Mouse (Mus musculus) myocyte (in vitro differentiated cells): Measurements from ENCODE around the gene H1fnt. TPM values are rescaled to one million over a fixed set of nuclear protein-coding genes. Genes with fewer than 3 reads are reported as not detected.

Source experiments
- H3K27me3 ChIP-seq: one replicate; pipeline ENCODE4 v1.6.1; 2011; ENCODE audit not compliant: control insufficient read depth, insufficient read depth, insufficient read length
- H3K36me3 ChIP-seq: one replicate; pipeline ENCODE4 v1.6.1; 2011; ENCODE audit not compliant: control insufficient read depth, insufficient read depth
- H3K4me2 ChIP-seq: one replicate; pipeline ENCODE4 v1.6.1; 2011; ENCODE audit warnings: low read depth, control low read depth
- H3K4me3 ChIP-seq: one replicate; pipeline ENCODE4 v1.5.1; 2011; ENCODE audit warnings: mild to moderate bottlenecking, control low read depth, moderate library complexity
- H3K79me2 ChIP-seq: one replicate; pipeline ENCODE4 v1.6.1; 2011; ENCODE audit not compliant: control insufficient read depth, insufficient read depth
- H3ac ChIP-seq: one replicate; pipeline ENCODE4 v1.6.1; 2011; ENCODE audit not compliant: control insufficient read depth, insufficient read length
- CEBPB ChIP-seq: IDR thresholded peaks from 2 replicates; pipeline ENCODE4 v1.6.1; 2011; ENCODE audit warnings: mild to moderate bottlenecking, moderate library complexity; ENCODE audit not compliant: poor library complexity, insufficient read depth, severe bottlenecking
- E2F4 ChIP-seq: IDR thresholded peaks from one replicate; pipeline ENCODE4 v1.6.1; 2011; ENCODE audit warnings: mild to moderate bottlenecking, control low read depth, moderate library complexity; ENCODE audit not compliant: insufficient read depth
- MAX ChIP-seq: IDR thresholded peaks from one replicate; pipeline ENCODE4 v1.6.1; 2011; ENCODE audit warnings: low read depth, mild to moderate bottlenecking, control low read depth
- MYOD1 ChIP-seq, 3 experiments: IDR thresholded peaks; one replicate each; pipeline ENCODE4 v1.6.1; 2011; ENCODE audit warnings: control low read depth in 2 of 3, low read depth in 2 of 3, mild to moderate bottlenecking in 2 of 3, moderate library complexity in 1 of 3; ENCODE audit not compliant: insufficient read length in 2 of 3, control insufficient read depth in 1 of 3
- MYOG ChIP-seq, 3 experiments: IDR thresholded peaks; one replicate each; pipeline ENCODE4 v1.6.1; 2011; ENCODE audit warnings: control low read depth in 2 of 3, low read depth in 2 of 3, mild to moderate bottlenecking in 2 of 3; ENCODE audit not compliant: insufficient read length in 2 of 3, control insufficient read depth in 1 of 3, insufficient read depth in 1 of 3
- POLR2A ChIP-seq: IDR thresholded peaks from one replicate; pipeline ENCODE4 v1.6.1; 2011; ENCODE audit warnings: low read depth, mild to moderate bottlenecking, control low read depth, moderate library complexity; ENCODE audit not compliant: insufficient read length
- POLR2AphosphoS2 ChIP-seq: IDR thresholded peaks from one replicate; pipeline ENCODE4 v1.6.1; 2011; ENCODE audit warnings: low read depth, control low read depth; ENCODE audit not compliant: insufficient read length
- REST ChIP-seq: IDR thresholded peaks from one replicate; pipeline ENCODE4 v1.6.1; 2011; ENCODE audit warnings: mild to moderate bottlenecking, control low read depth, moderate library complexity; ENCODE audit not compliant: insufficient read depth, insufficient read length
- SRF ChIP-seq: IDR thresholded peaks from one replicate; pipeline ENCODE4 v1.6.1; 2011; ENCODE audit warnings: low read depth; ENCODE audit not compliant: control insufficient read depth, insufficient read length
- TCF12 ChIP-seq: IDR thresholded peaks from one replicate; pipeline ENCODE4 v1.6.1; 2011; ENCODE audit warnings: mild to moderate bottlenecking, control low read depth; ENCODE audit not compliant: poor library complexity, insufficient read depth, severe bottlenecking
- TCF3 ChIP-seq: IDR thresholded peaks from one replicate; pipeline ENCODE4 v1.6.1; 2011; ENCODE audit warnings: low read depth, control low read depth; ENCODE audit not compliant: insufficient read length
- USF1 ChIP-seq: IDR thresholded peaks from one replicate; pipeline ENCODE4 v1.6.1; 2011; ENCODE audit warnings: low read depth, mild to moderate bottlenecking, control low read depth, moderate library complexity
- polyA plus RNA-seq: library from polyadenylated mRNA; unstranded; fragments of >200 nt; fragmentation: generic; extraction: Trizol; gene quantifications from one replicate; pipeline ENCODE4 v1.2.1, GENCODE M21; 2012; ENCODE audit warnings: missing spikeins

Gene H1fnt
- polyA plus RNA-seq, 1 experiment: not detected

DNA sequence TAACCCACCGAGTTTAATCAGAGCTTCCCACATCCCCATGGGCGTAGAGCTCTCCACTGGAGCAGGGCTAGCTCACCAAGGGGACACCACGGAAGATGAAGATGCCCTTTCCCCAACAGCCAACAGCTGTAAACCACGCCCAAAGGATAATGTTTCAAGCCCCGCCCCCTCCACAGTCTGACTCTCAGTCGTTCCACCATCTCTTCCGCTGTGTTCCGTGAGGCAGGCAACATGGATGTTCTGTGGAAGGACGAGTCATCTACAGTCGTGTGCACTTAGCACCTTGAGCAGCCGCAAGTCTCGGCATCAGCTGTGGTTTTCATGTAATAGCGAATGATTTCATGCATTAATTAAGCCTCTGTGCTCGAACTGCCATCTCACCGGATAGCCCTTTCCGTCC, 31.5 kb downstream of the H1fnt start:
- TF ChIP-seq SRF (no peak), MAX (no peak), TCF3 (no peak), E2F4 (no peak), MYOG (IDR thresholded peaks at IDR 0.05; ENCODE audit: control insufficient read depth in 1 of 3, insufficient read depth in 1 of 3, insufficient read length in 2 of 3, low read depth in 2 of 3) (no peak), POLR2AphosphoS2 (no peak), REST (no peak), USF1 (no peak), CEBPB (no peak), POLR2A (no peak), MYOD1 (IDR thresholded peaks at IDR 0.05; ENCODE audit: control insufficient read depth in 1 of 3, insufficient read length in 2 of 3, low read depth in 2 of 3) (no peak), TCF12 (no peak)
- Histone ChIP-seq H3K27me3 (peaks cover 22% of the 10 kb centered on the region), H3K36me3 (no peaks in the 10 kb centered on the region), H3K4me2 (no peak overlapping the region), H3ac (no peak overlapping the region), H3K4me3 (no peak overlapping the region), H3K79me2 (no peaks in the 10 kb centered on the region)

DNA sequence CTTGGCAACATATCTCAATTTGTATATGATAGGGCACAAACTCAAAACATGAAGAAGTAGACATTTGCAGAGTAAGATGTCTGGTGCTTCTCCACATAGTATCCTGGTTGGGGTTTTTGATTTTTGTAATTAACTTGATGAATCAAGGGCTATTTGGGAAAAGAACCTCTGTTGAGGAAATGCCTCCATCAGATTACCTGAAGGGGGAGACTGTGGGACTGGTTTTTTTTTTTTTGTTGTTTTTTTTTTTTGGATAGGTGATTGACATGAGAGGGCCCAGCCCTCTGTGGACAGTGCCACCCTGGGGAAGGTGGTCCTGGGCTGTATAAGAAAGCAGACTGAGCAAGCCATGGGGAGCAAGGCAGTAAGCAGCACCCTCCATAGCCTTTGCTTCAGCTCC, 34.7 kb downstream of the H1fnt start:
- Histone ChIP-seq H3K27me3 (peaks cover 12% of the 10 kb centered on the region), H3ac (no peak overlapping the region), H3K4me3 (no peak overlapping the region), H3K79me2 (no peaks in the 10 kb centered on the region), H3K36me3 (no peaks in the 10 kb centered on the region), H3K4me2 (no peak overlapping the region)
- TF ChIP-seq SRF: no peak

DNA sequence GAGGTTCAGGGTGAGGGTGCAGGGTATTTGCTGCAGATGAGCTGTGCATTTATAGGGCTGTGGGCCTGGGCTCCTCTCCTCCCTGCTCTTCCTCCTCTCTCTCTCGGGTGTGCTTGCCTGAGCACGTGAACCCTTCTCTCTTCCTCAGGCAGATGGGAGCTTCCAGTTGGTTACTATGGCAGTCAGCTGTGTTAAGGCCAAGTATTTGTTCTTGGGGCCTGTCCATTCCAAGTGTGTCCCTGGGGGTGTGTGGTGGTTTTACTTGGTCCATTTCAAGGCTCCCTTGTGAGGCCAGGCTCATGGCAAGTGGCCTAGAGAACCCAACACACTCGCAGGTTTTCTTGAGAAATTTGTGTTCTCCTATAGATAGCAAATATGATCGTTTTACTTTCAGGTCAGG, 36.2 kb downstream of the H1fnt start, which contains the start of the genes Gm44579 and Olfr287:
Gene Gm44579 (minus strand): TSS at position 101 of the 400 bp plus-strand sequence.
Gene Olfr287 (minus strand): TSS at position 180 of the 400 bp plus-strand sequence.
- Histone ChIP-seq H3K36me3 (no peaks in the 10 kb centered on the region), H3K4me2 (no peak within 1 kb of the TSS), H3K27me3 (peaks cover 4% of the 10 kb centered on the region), H3K79me2 (no peaks in the 10 kb centered on the region), H3K4me3 (no peak within 1 kb of the TSS), H3ac (no peak within 1 kb of the TSS)
- TF ChIP-seq POLR2AphosphoS2: no peak
- no peak for TF ChIP-seq POLR2A
- TF ChIP-seq SRF: no peak
- no peak for TF ChIP-seq MYOD1 (IDR thresholded peaks at IDR 0.05; ENCODE audit: control insufficient read depth in 1 of 3, insufficient read length in 2 of 3, low read depth in 2 of 3)
- no peak for TF ChIP-seq E2F4
- no peak for TF ChIP-seq USF1
- TF ChIP-seq MYOG (IDR thresholded peaks at IDR 0.05; ENCODE audit: control insufficient read depth in 1 of 3, insufficient read depth in 1 of 3, insufficient read length in 2 of 3, low read depth in 2 of 3): no peak

DNA sequence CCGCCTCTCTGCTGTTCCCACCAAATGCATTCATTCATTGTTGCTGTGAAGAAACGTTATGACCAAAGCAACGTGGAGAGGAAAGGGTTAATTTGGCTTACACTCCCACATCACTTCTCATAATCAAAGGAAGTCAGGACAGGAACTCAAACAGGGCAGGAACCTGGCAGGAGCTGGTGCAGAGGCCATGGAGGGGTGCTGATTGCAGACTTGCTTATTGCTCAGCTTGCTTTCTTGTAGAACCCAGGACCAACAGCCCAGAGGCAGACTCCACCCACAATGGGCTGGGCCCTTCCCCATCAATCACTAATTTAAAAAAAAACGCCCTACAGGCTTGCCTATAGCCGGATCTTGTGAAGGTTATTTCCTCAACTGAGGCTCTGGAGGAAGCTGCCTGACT, 43.0 kb downstream of the H1fnt start:
- Histone ChIP-seq H3K27me3 (peaks cover 4% of the 10 kb centered on the region), H3K79me2 (no peaks in the 10 kb centered on the region), H3ac (no peak overlapping the region), H3K4me3 (no peak overlapping the region), H3K4me2 (no peak overlapping the region), H3K36me3 (no peaks in the 10 kb centered on the region)
- no peak for TF ChIP-seq CEBPB
- TF ChIP-seq POLR2AphosphoS2: no peak
- TF ChIP-seq MAX: no peak
- TF ChIP-seq SRF: no peak
- TF ChIP-seq E2F4: no peak
- no peak for TF ChIP-seq USF1
- TF ChIP-seq POLR2A: no peak
- TF ChIP-seq TCF12: no peak
- no peak for TF ChIP-seq MYOD1 (IDR thresholded peaks at IDR 0.05; ENCODE audit: control insufficient read depth in 1 of 3, insufficient read length in 2 of 3, low read depth in 2 of 3)
- no peak for TF ChIP-seq REST
- no peak for TF ChIP-seq TCF3
- TF ChIP-seq MYOG (IDR thresholded peaks at IDR 0.05; ENCODE audit: control insufficient read depth in 1 of 3, insufficient read depth in 1 of 3, insufficient read length in 2 of 3, low read depth in 2 of 3): no peak

DNA sequence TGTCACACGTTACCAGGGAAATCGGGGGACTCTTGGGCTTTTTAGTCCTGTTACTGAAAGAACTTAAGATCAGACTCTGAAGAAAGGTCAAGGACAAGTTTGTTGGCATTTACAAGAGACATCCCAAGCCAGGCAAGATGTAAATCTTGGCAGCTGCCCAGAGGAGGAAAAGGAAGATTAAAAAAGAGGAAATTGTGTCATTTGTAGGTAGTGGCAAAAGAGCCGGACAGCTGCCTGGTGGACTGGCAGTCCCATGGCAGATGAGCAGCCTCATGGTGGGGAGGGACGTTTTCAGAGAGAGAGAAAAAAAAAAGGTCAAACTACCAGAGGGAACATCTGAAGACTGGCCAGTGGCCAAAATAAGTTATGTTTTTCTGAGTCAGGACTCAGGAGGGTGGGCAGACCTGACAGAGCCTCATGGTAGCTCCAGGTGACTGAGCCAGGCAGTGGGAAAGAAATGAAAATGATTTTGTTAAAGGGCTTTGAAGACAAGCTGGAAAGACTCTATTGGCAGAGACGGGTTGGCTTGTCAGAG, 43.7 kb downstream of the H1fnt start:
- Histone ChIP-seq H3K36me3 (no peaks in the 10 kb centered on the region), H3K4me3 (no peak overlapping the region), H3K79me2 (no peaks in the 10 kb centered on the region), H3ac (no peak overlapping the region), H3K4me2 (no peak overlapping the region), H3K27me3 (peaks cover 4% of the 10 kb centered on the region)
- TF ChIP-seq MYOD1 (IDR thresholded peaks at IDR 0.05; ENCODE audit: control insufficient read depth in 1 of 3, insufficient read length in 2 of 3, low read depth in 2 of 3) (no peak), TCF3 (no peak), MYOG (IDR thresholded peaks at IDR 0.05; ENCODE audit: control insufficient read depth in 1 of 3, insufficient read depth in 1 of 3, insufficient read length in 2 of 3, low read depth in 2 of 3) (no peak), MAX (no peak), USF1 (no peak), TCF12 (no peak), POLR2A (no peak), REST (no peak), SRF (no peak), E2F4 (no peak), POLR2AphosphoS2 (no peak), CEBPB (no peak)
